Comparison of ENCODE assay signal across 8 mouse cellular contexts in genomic region chr11:11808820-11809403, GRCm38 (mm10). TPM values are rescaled to one million over a fixed set of nuclear protein-coding genes. Genes with fewer than 3 reads are reported as not detected.
DNase-seq lines count a peak whose midpoint lies in the region; ATAC-seq and TF ChIP-seq lines count a peak whose summit lies in the region.

Fignl1 (minus strand) TSS chr11:11808962.

- peaks cover 29% of the 10 kb centered on the region for H3K79me3 ChIP-seq in C2C12 (ENCODE audit: low read depth)

- peaks cover 30% of the 10 kb centered on the region for H3K36me3 ChIP-seq in C2C12 (ENCODE audit: control insufficient read depth, insufficient read depth)
- H3K36me3 ChIP-seq in heart, embryonic 10.5 days = peaks cover 24% of the 10 kb centered on the region
- peaks cover 22% of the 10 kb centered on the region for H3K36me3 ChIP-seq in kidney, embryonic 15.5 days
- H3K36me3 ChIP-seq in limb, embryonic 15.5 days = 0 out of 2 replicates have a peak, but pooled peaks cover 4% of the 10 kb centered on the region
- no peaks in the 10 kb centered on the region for H3K36me3 ChIP-seq in midbrain, postnatal 0 days (ENCODE audit: insufficient read depth, low read length)

- H3K27ac ChIP-seq in embryonic fibroblast, embryonic 13.5 days (ENCODE audit: insufficient read depth, low read length) = peak within 1 kb of the TSS; percentile 65
- H3K27ac ChIP-seq in heart, embryonic 10.5 days = peak within 1 kb of the TSS; percentile 99
- H3K27ac ChIP-seq in kidney, embryonic 15.5 days = peak within 1 kb of the TSS; percentile 100
- peak within 1 kb of the TSS; percentile 99 for H3K27ac ChIP-seq in limb, embryonic 15.5 days
- peak within 1 kb of the TSS; percentile 93 for H3K27ac ChIP-seq in midbrain, postnatal 0 days (ENCODE audit: low read depth, low read length)

- peak within 1 kb of the TSS; percentile 98 for H3ac ChIP-seq in C2C12 (ENCODE audit: control insufficient read depth, insufficient read length, low read depth)

- under 1% methylated on average over 53 of the region's 53 CpGs for WGBS in heart, embryonic 10.5 days
- WGBS in kidney, embryonic 15.5 days = under 1% methylated on average over 53 of the region's 53 CpGs
- WGBS in limb, embryonic 15.5 days = under 1% methylated on average over 53 of the region's 53 CpGs
- WGBS in midbrain, postnatal 0 days = under 1% methylated on average over 53 of the region's 53 CpGs

- H3K4me2 ChIP-seq in kidney, embryonic 15.5 days = peak within 1 kb of the TSS; percentile 71
- peak within 1 kb of the TSS; percentile 86 for H3K4me2 ChIP-seq in limb, embryonic 15.5 days
- H3K4me2 ChIP-seq in midbrain, postnatal 0 days (ENCODE audit: low read depth, low read length, poor library complexity, severe bottlenecking) = peak within 1 kb of the TSS; percentile 73

- peak within 1 kb of the TSS; percentile 77 for H3K9ac ChIP-seq in kidney, embryonic 15.5 days
- H3K9ac ChIP-seq in limb, embryonic 15.5 days = peak within 1 kb of the TSS; percentile 68
- peak within 1 kb of the TSS; percentile 79 for H3K9ac ChIP-seq in midbrain, postnatal 0 days (replicated peaks; ENCODE audit: low read length, poor library complexity, severe bottlenecking)

- TF ChIP-seq POLR2A in embryonic fibroblast, embryonic 13.5 days (IDR thresholded peaks at IDR 0.05; ENCODE audit: low read depth, low read length) = peak; percentile 39; the same call in 1 of the 2 replicates

- ATAC-seq in kidney, embryonic 15.5 days (replicated peaks; ENCODE audit: low FRiP score) = peak; percentile 98
- peak; percentile 95 for ATAC-seq in limb, embryonic 15.5 days (ENCODE audit: insufficient number of reproducible peaks, low FRiP score, low TSS enrichment, low read depth)
- peak; percentile 94 for ATAC-seq in midbrain, postnatal 0 days (ENCODE audit: low FRiP score)

- no peaks in the 10 kb centered on the region for H3K27me3 ChIP-seq in C2C12 (ENCODE audit: control insufficient read depth, insufficient read depth, insufficient read length)
- H3K27me3 ChIP-seq in heart, embryonic 10.5 days (ENCODE audit: insufficient read depth, poor library complexity, severe bottlenecking) = no peaks in the 10 kb centered on the region
- no peaks in the 10 kb centered on the region for H3K27me3 ChIP-seq in kidney, embryonic 15.5 days
- H3K27me3 ChIP-seq in limb, embryonic 15.5 days = no peaks in the 10 kb centered on the region
- no peaks in the 10 kb centered on the region for H3K27me3 ChIP-seq in midbrain, postnatal 0 days (ENCODE audit: insufficient read depth, low read length)

- peaks cover 46% of the 10 kb centered on the region for H3K79me2 ChIP-seq in C2C12 (ENCODE audit: control insufficient read depth, insufficient read depth)

- peaks cover 1% of the 10 kb centered on the region; the same call in 1 of the 2 replicates for H3K4me1 ChIP-seq in embryonic fibroblast, embryonic 13.5 days (ENCODE audit: control insufficient read depth, insufficient read depth, low read length)
- H3K4me1 ChIP-seq in heart, embryonic 10.5 days = peaks cover 26% of the 10 kb centered on the region; the same call in 1 of the 2 replicates
- peaks cover 24% of the 10 kb centered on the region for H3K4me1 ChIP-seq in kidney, embryonic 15.5 days
- H3K4me1 ChIP-seq in limb, embryonic 15.5 days = peaks cover 11% of the 10 kb centered on the region; the same call in 1 of the 2 replicates
- H3K4me1 ChIP-seq in midbrain, postnatal 0 days (ENCODE audit: insufficient read depth, low read length) = no peaks in the 10 kb centered on the region

- peak; percentile 1 for TF ChIP-seq CTCF in C2C12 (IDR thresholded peaks at IDR 0.05; ENCODE audit: control insufficient read depth, insufficient read depth, insufficient read length)
- no peak for TF ChIP-seq CTCF in embryonic fibroblast, embryonic 13.5 days (IDR thresholded peaks at IDR 0.05; ENCODE audit: borderline replicate concordance, insufficient read depth, low read length)
- peak; percentile 45 for TF ChIP-seq CTCF in midbrain, postnatal 0 days (IDR thresholded peaks at IDR 0.05)

- DNase-seq in brain, adult 2 months (ENCODE audit: low read depth, low spot score) = peak; percentile 96
- peak; percentile 98 for DNase-seq in heart, embryonic 10.5 days (ENCODE audit: low spot score)
- peak; percentile 97 for DNase-seq in midbrain, postnatal 0 days (ENCODE audit: low spot score)
- DNase-seq in spleen, postnatal 10 days (ENCODE audit: low spot score in 2 of 2) = peak; percentile 98 to 99

- H3K4me3 ChIP-seq in C2C12 (ENCODE audit: insufficient read depth, poor library complexity, severe bottlenecking) = peak within 1 kb of the TSS; percentile 59
- H3K4me3 ChIP-seq in embryonic fibroblast, embryonic 13.5 days (ENCODE audit: insufficient read depth, low read length) = peak within 1 kb of the TSS; percentile 68
- H3K4me3 ChIP-seq in heart, embryonic 10.5 days = peak within 1 kb of the TSS; percentile 80
- peak within 1 kb of the TSS; percentile 72 for H3K4me3 ChIP-seq in kidney, embryonic 15.5 days (replicated peaks)
- H3K4me3 ChIP-seq in limb, embryonic 15.5 days = peak within 1 kb of the TSS; percentile 76
- peak within 1 kb of the TSS; percentile 67 for H3K4me3 ChIP-seq in midbrain, postnatal 0 days (ENCODE audit: low read depth, low read length)

- no peaks in the 10 kb centered on the region for H3K9me3 ChIP-seq in heart, embryonic 10.5 days
- H3K9me3 ChIP-seq in kidney, embryonic 15.5 days (replicated peaks) = no peaks in the 10 kb centered on the region
- no peaks in the 10 kb centered on the region for H3K9me3 ChIP-seq in limb, embryonic 15.5 days
- no peaks in the 10 kb centered on the region for H3K9me3 ChIP-seq in midbrain, postnatal 0 days (ENCODE audit: low read length)

TF ChIP-seq in C2C12, 6 proteins besides CTCF, POLR2A, EP300 and RAD21:
- TF ChIP-seq MYOG (IDR thresholded peaks at IDR 0.05; ENCODE audit: control insufficient read depth, extremely low read depth, insufficient read length) (no peak), MAX (IDR thresholded peaks at IDR 0.05) (peak; percentile 70), FOSL1 (IDR thresholded peaks at IDR 0.05; ENCODE audit: insufficient read depth, low read length, poor library complexity, severe bottlenecking) (no peak), MYOD1 (IDR thresholded peaks at IDR 0.05; ENCODE audit: control insufficient read depth, insufficient read length, low read depth) (peak; percentile 25), USF1 (IDR thresholded peaks at IDR 0.05; ENCODE audit: low read depth) (no peak), CEBPB (IDR thresholded peaks at IDR 0.05; ENCODE audit: low read depth) (no peak)

RNA-seq across cellular contexts. Expression of gene Fignl1, which starts in this region (rescaled TPM):
- 19.3 TPM for polyA plus RNA-seq in C2C12 (2012; fragmentation: generic; extraction: Trizol)
- polyA plus RNA-seq in embryonic fibroblast, embryonic 13.5 days (2011; ENCODE audit: insufficient read length, low read depth, missing spikeins) = 17.5 and 24.4 TPM in 2 replicates
- polyA plus RNA-seq in heart, embryonic 10.5 days (2016; fragmentation: Nextera tagmentation; extraction: Ambion mirVana) = 94.9 and 96.4 TPM in 2 replicates
- 66.0 and 70.0 TPM in 2 replicates for polyA plus RNA-seq in kidney, embryonic 15.5 days (2015; fragmentation: Nextera tagmentation; extraction: Ambion mirVana)
- 41.8 and 43.2 TPM in 2 replicates for polyA plus RNA-seq in limb, embryonic 15.5 days (2015; fragmentation: Nextera tagmentation; extraction: Ambion mirVana)
- total RNA-seq in midbrain, postnatal 0 days (2014; rRNA removed) = 4.4 and 5.2 TPM in 2 replicates
- polyA plus RNA-seq in midbrain, postnatal 0 days (2015; fragmentation: Nextera tagmentation; extraction: Ambion mirVana) = 2.2 and 3.7 TPM in 2 replicates

Comparison
In these comparisons a context has a peak if more than half of its experiments do, and no peak if none do; other contexts are left out.
1. Peak in every context shown above with its lines: DNase-seq, ATAC-seq, H3K4me3 ChIP-seq and H3K27ac ChIP-seq.